Mouse (Mus musculus): ENCODE measurements at regions not wholly inside any gene's neighbourhood (a gene's known extent, or its start where the extent isn't known, plus 50 kb on each side); places are given as distances from the start of the nearest gene placed in this dataset.
"Not testable (repeated sequence)": the region's sequence is repeated elsewhere in the genome, so short reads cannot be mapped to it uniquely, and the experiment has no call there.

DNA sequence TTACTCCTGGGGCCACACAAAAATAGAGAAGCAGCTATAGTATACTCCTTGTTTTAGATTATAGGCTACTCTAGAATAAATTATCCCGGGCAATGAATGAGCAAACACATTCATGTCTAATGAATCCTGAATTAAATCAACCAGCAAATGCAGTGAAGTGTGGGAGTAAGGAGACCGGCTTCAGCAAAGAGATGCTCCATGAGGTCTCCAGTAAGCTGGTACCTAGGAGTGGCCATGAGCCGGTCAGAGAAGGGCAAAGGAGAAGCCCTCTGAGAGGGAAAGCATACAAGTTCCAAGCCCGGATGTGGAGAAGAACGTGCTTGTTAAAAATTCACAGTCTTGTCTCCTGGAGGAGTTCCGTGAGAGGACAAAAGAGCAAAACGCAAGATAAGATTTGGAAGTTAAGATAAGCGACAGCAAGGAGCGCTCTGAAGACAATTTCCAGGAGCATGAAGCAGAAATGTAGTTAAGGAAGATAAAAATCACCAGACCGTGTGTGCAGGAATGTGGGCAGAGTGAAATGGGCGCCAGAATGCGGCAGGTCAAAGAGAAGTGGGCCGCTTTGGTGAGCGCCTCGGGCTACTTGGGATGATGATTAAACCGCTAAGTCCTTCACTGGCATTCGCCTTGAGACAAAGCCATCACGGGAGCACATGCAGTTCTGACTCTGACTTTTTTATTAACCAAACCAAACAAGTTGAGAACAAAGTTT is 123.2 kb downstream of the Mfap3l start:
- Histone ChIP-seq H3K27me3 (ENCODE audit: control insufficient read depth, insufficient read depth, low read length) (no peaks in the 10 kb centered on the region), H3K9ac (replicated peaks; ENCODE audit: low read length) (no peak overlapping the region), H3K27ac (replicated peaks; ENCODE audit: low read depth, low read length) (no peak overlapping the region), H3K4me3 (ENCODE audit: low read depth, low read length) (no peak overlapping the region), H3K36me3 (replicated peaks; ENCODE audit: control insufficient read depth, insufficient read depth, low read depth, low read length) (no peaks in the 10 kb centered on the region), H3K4me1 (ENCODE audit: control insufficient read depth, insufficient read depth, low read length) (no peaks in the 10 kb centered on the region), H3K9me3 (replicated peaks; ENCODE audit: control insufficient read depth, low read length) (no peaks in the 10 kb centered on the region), H3K4me2 (ENCODE audit: low read depth, low read length) (no peak overlapping the region)
- ATAC-seq (replicated peaks; ENCODE audit: insufficient number of reproducible peaks, low FRiP score, low TSS enrichment, low read depth) (no peak), DNase-seq (ENCODE audit: low spot score) (no peak)
- 85% methylated on average over 18 of the region's 18 CpGs for WGBS

DNA sequence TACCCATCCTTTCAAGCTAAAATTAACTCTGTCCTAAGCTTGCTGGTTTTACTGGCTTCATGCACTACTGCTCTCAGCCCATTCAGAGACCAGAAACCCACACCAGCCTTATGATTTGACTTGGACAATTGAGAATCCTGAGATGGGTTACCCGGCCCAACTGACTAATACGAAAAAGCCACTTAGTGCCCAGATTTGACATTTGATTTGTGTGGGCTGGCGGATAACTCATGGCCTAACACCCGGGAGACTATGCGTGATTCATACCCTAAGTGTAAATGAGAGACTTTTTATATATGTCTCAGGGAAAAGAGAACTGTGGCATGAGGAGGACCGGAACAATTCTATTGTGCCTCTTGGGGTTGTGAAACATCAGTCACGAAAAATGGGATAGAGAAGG is 126.3 kb upstream of the Hpf1 start:
- WGBS, result 90% methylated on average over 7 of the region's 7 CpGs
- no peak overlapping the region for H3K27ac ChIP-seq (replicated peaks; ENCODE audit: low read depth, low read length)
- no peaks in the 10 kb centered on the region for H3K36me3 ChIP-seq (replicated peaks; ENCODE audit: control insufficient read depth, insufficient read depth, low read depth, low read length)
- H3K27me3 ChIP-seq (ENCODE audit: control insufficient read depth, insufficient read depth, low read length), result no peaks in the 10 kb centered on the region
- H3K4me3 ChIP-seq (ENCODE audit: low read depth, low read length), result no peak overlapping the region
- no peaks in the 10 kb centered on the region for H3K4me1 ChIP-seq (ENCODE audit: control insufficient read depth, insufficient read depth, low read length)
- H3K4me2 ChIP-seq (ENCODE audit: low read depth, low read length), result no peak overlapping the region
- ATAC-seq (replicated peaks; ENCODE audit: insufficient number of reproducible peaks, low FRiP score, low TSS enrichment, low read depth), result no peak
- H3K9ac ChIP-seq (replicated peaks; ENCODE audit: low read length), result no peak overlapping the region
- H3K9me3 ChIP-seq (replicated peaks; ENCODE audit: control insufficient read depth, low read length), result no peaks in the 10 kb centered on the region
- no peak for DNase-seq (ENCODE audit: low spot score)

DNA sequence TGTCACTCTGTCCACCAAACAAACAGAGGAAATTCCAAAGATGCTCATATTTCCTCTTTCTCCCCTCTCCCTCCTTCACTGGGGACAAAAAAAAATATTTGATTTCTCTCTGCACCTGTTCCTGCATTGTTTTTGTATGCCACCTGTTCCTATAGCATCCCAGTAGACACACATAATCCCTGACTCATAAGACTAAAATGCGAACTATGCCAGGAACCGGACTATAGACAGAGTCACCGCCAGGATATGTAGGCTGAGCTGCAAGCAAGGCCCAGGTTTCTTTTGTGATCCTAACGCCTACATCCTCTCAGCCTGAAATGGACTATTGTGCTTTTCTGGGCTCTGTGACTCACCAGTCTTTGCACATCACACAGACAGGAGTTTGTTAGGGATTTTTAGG is 116.9 kb upstream of the Hpf1 start:
- Histone ChIP-seq H3K4me2 (ENCODE audit: low read depth, low read length) (no peak overlapping the region), H3K9me3 (replicated peaks; ENCODE audit: control insufficient read depth, low read length) (no peaks in the 10 kb centered on the region), H3K27ac (replicated peaks; ENCODE audit: low read depth, low read length) (no peak overlapping the region), H3K9ac (replicated peaks; ENCODE audit: low read length) (no peak overlapping the region), H3K4me1 (ENCODE audit: control insufficient read depth, insufficient read depth, low read length) (no peaks in the 10 kb centered on the region), H3K4me3 (ENCODE audit: low read depth, low read length) (no peak overlapping the region), H3K27me3 (ENCODE audit: control insufficient read depth, insufficient read depth, low read length) (no peaks in the 10 kb centered on the region), H3K36me3 (replicated peaks; ENCODE audit: control insufficient read depth, insufficient read depth, low read depth, low read length) (no peaks in the 10 kb centered on the region)
- no peak for ATAC-seq (replicated peaks; ENCODE audit: insufficient number of reproducible peaks, low FRiP score, low TSS enrichment, low read depth)
- WGBS, result 68% methylated on average over 4 of the region's 4 CpGs
- DNase-seq (ENCODE audit: low spot score), result no peak

DNA sequence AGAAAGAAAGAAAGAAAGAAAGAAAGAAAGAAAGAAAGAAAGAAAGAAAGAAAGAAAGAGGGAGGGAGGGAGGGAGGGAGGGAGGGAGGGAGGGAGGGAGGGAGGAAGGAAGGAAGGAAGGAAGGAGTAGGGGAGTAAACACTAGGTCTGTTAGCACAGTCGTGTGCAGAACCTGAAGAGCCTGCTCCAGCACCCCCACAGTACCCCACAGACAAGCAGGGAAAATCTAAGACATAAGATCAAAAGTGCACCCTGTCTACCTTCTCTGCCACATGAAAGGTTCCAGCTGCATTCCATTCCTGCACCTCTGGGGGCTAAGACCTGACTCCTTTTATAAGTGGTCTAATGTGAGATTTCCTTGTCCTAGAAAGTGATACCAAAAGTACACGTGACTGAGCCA is 114.0 kb upstream of the Hpf1 start:
- WGBS, result 35% methylated on average over 2 of the region's 2 CpGs
- not testable (repeated sequence) for H3K4me1 ChIP-seq (ENCODE audit: control insufficient read depth, insufficient read depth, low read length)

DNA sequence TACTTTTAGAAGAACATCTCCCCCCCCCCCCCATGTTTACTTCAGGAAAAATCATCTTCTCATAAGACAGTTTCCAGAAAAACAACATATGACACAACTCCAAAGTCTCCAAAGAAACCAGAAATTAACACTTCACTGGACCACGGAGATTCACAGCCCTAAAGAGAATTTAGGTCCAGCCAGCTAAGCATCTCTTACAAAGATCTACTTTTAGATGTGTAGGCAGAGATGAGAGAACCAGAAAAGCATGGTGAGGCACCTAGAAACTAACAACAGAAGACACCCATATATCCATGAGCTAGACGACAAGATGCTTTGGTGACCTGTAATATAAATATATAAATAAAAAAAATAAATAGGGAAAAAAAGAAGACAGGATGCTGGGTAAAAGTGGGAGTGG is 105.2 kb upstream of the Hpf1 start:
- Histone ChIP-seq H3K9ac (replicated peaks; ENCODE audit: low read length) (no peak overlapping the region), H3K36me3 (replicated peaks; ENCODE audit: control insufficient read depth, insufficient read depth, low read depth, low read length) (no peaks in the 10 kb centered on the region), H3K9me3 (replicated peaks; ENCODE audit: control insufficient read depth, low read length) (no peaks in the 10 kb centered on the region), H3K4me1 (ENCODE audit: control insufficient read depth, insufficient read depth, low read length) (no peaks in the 10 kb centered on the region), H3K4me2 (ENCODE audit: low read depth, low read length) (no peak overlapping the region), H3K27ac (replicated peaks; ENCODE audit: low read depth, low read length) (no peak overlapping the region), H3K4me3 (ENCODE audit: low read depth, low read length) (no peak overlapping the region), H3K27me3 (ENCODE audit: control insufficient read depth, insufficient read depth, low read length) (no peaks in the 10 kb centered on the region)
- WGBS, result 83% methylated on average over 2 of the region's 2 CpGs
- no peak for DNase-seq (ENCODE audit: low spot score)
- no peak for ATAC-seq (replicated peaks; ENCODE audit: insufficient number of reproducible peaks, low FRiP score, low TSS enrichment, low read depth)

More for the DNA sequence above, 114.0 kb upstream of the Hpf1 start:
- DNase-seq (ENCODE audit: low spot score); H3K4me2 ChIP-seq (ENCODE audit: low read depth, low read length); H3K9ac ChIP-seq (replicated peaks; ENCODE audit: low read length); H3K36me3 ChIP-seq (replicated peaks; ENCODE audit: control insufficient read depth, insufficient read depth, low read depth, low read length); H3K4me3 ChIP-seq (ENCODE audit: low read depth, low read length); H3K27ac ChIP-seq (replicated peaks; ENCODE audit: low read depth, low read length); ATAC-seq (replicated peaks; ENCODE audit: insufficient number of reproducible peaks, low FRiP score, low TSS enrichment, low read depth); H3K9me3 ChIP-seq (replicated peaks; ENCODE audit: control insufficient read depth, low read length); H3K27me3 ChIP-seq (ENCODE audit: control insufficient read depth, insufficient read depth, low read length): not testable (repeated sequence)

DNA sequence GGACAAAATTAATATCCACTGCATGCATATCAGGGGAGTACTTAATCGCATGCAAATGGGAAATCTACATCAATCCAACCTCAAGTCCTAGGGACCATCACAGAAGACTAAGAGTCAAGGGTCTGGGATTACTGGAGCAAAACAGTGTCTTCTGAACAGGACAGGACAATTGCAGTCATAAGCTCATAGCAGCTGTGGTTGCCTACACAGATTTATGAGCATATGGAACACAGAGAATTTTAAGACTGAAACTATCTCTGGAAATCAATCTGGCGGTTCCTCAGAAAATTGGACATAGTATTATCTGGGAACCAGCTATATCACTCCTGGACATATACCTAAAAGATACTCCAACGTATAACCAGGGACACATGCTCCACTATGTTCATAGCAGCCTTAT is 99.8 kb upstream of the Hpf1 start:
- no peak overlapping the region for H3K9ac ChIP-seq (replicated peaks; ENCODE audit: low read length)
- no peak overlapping the region for H3K4me2 ChIP-seq (ENCODE audit: low read depth, low read length)
- no peaks in the 10 kb centered on the region for H3K4me1 ChIP-seq (ENCODE audit: control insufficient read depth, insufficient read depth, low read length)
- no peaks in the 10 kb centered on the region for H3K9me3 ChIP-seq (replicated peaks; ENCODE audit: control insufficient read depth, low read length)
- H3K27ac ChIP-seq (replicated peaks; ENCODE audit: low read depth, low read length), result no peak overlapping the region
- H3K27me3 ChIP-seq (ENCODE audit: control insufficient read depth, insufficient read depth, low read length), result no peaks in the 10 kb centered on the region
- no peak overlapping the region for H3K4me3 ChIP-seq (ENCODE audit: low read depth, low read length)
- H3K36me3 ChIP-seq (replicated peaks; ENCODE audit: control insufficient read depth, insufficient read depth, low read depth, low read length), result no peaks in the 10 kb centered on the region
- 91% methylated on average over 3 of the region's 3 CpGs for WGBS
- no peak for DNase-seq (ENCODE audit: low spot score)
- no peak for ATAC-seq (replicated peaks; ENCODE audit: insufficient number of reproducible peaks, low FRiP score, low TSS enrichment, low read depth)

DNA sequence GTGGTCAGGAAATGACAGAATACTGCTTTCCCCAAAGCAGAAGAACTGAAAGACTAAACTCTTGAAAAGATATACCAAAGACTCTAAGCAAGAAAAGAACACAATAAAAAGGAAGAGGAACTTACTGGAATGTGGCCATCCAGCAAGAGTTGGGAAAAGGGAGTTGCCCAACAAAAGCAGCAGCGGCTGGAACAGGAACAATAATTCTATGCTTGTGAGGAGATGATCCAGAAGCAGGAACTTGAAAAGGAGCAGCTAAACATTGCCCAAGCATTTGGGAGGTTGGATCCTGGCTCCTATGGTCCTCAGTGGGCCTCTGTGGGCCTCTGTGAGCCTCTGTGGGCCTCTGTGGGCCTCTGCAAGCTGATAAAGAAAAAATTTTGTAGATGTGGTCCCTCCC is 97.7 kb upstream of the Hpf1 start:
- no peaks in the 10 kb centered on the region for H3K27me3 ChIP-seq (ENCODE audit: control insufficient read depth, insufficient read depth, low read length)
- DNase-seq (ENCODE audit: low spot score) (no peak), ATAC-seq (replicated peaks; ENCODE audit: insufficient number of reproducible peaks, low FRiP score, low TSS enrichment, low read depth) (no peak)
- no peak overlapping the region for H3K4me2 ChIP-seq (ENCODE audit: low read depth, low read length)
- no peaks in the 10 kb centered on the region for H3K4me1 ChIP-seq (ENCODE audit: control insufficient read depth, insufficient read depth, low read length)
- no peak overlapping the region for H3K9ac ChIP-seq (replicated peaks; ENCODE audit: low read length)
- WGBS, result 100% methylated on average over 1 of the region's 1 CpGs
- H3K4me3 ChIP-seq (ENCODE audit: low read depth, low read length), result no peak overlapping the region
- no peak overlapping the region for H3K27ac ChIP-seq (replicated peaks; ENCODE audit: low read depth, low read length)
- H3K9me3 ChIP-seq (replicated peaks; ENCODE audit: control insufficient read depth, low read length), result no peaks in the 10 kb centered on the region
- H3K36me3 ChIP-seq (replicated peaks; ENCODE audit: control insufficient read depth, insufficient read depth, low read depth, low read length), result no peaks in the 10 kb centered on the region

DNA sequence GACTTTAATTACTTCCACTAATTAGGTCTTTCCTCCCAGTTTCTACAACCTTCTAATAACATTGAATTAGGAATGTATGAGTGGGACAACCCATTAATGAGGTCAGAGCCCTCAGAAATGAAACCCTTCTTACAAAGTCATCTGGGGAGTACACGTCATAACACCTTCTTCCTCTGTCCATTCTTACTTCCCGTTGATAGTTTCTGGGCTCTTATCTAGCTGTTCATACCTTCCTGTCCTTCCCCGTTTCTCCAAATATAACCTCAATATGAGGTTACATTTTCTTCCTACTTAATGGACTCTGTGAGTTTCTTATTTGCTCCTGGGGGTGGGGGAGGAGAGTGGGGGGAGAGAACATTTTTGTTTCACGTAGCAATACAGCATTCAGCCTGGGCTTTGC is 85.4 kb upstream of the Hpf1 start:
- 83% methylated on average over 4 of the region's 4 CpGs for WGBS
- DNase-seq (ENCODE audit: low spot score), result no peak
- no peak for ATAC-seq (replicated peaks; ENCODE audit: insufficient number of reproducible peaks, low FRiP score, low TSS enrichment, low read depth)

More for the DNA sequence above, 85.4 kb upstream of the Hpf1 start:
- H3K27me3 ChIP-seq (ENCODE audit: control insufficient read depth, insufficient read depth, low read length), result no peaks in the 10 kb centered on the region
- no peaks in the 10 kb centered on the region for H3K4me1 ChIP-seq (ENCODE audit: control insufficient read depth, insufficient read depth, low read length)
- H3K27ac ChIP-seq (replicated peaks; ENCODE audit: low read depth, low read length), result no peak overlapping the region
- H3K36me3 ChIP-seq (replicated peaks; ENCODE audit: control insufficient read depth, insufficient read depth, low read depth, low read length), result no peaks in the 10 kb centered on the region
- H3K9ac ChIP-seq (replicated peaks; ENCODE audit: low read length), result no peak overlapping the region
- H3K9me3 ChIP-seq (replicated peaks; ENCODE audit: control insufficient read depth, low read length), result no peaks in the 10 kb centered on the region
- H3K4me3 ChIP-seq (ENCODE audit: low read depth, low read length), result no peak overlapping the region
- no peak overlapping the region for H3K4me2 ChIP-seq (ENCODE audit: low read depth, low read length)
